Comparison of ENCODE assay signal across 33 mouse cellular contexts in genomic region chr16:31890907-31891306, GRCm38 (mm10). TPM values are rescaled to one million over a fixed set of nuclear protein-coding genes. Genes with fewer than 3 reads are reported as not detected.
DNase-seq lines count a peak whose midpoint lies in the region; ATAC-seq lines count a peak whose summit lies in the region.
"Had no signal": no experiment of that assay in that cellular context is flagged by ENCODE, and none has a peak within 500 bp of the region (broad histone marks: within the 10 kb centered on the region; RNA-seq: fewer than 3 reads in every experiment).

No protein-coding gene starts in this region.

- peaks cover 22% of the 10 kb centered on the region for H3K27me3 ChIP-seq in hindbrain, embryonic 10.5 days (ENCODE audit: insufficient read depth, poor library complexity, severe bottlenecking)
- no peaks in the 10 kb centered on the region for H3K27me3 ChIP-seq in hindbrain, embryonic 14.5 days (ENCODE audit: control insufficient read depth, insufficient read depth, low read length)
- no peaks in the 10 kb centered on the region for H3K27me3 ChIP-seq in forebrain, embryonic 15.5 days
- H3K27me3 ChIP-seq: CH12.LX; embryonic facial prominence, embryonic 13.5 days; embryonic facial prominence, embryonic 15.5 days; forebrain, embryonic 12.5 days; Patski had no signal

- H3K36me3 ChIP-seq in hindbrain, embryonic 10.5 days: no peaks in the 10 kb centered on the region
- H3K36me3 ChIP-seq in hindbrain, embryonic 14.5 days (replicated peaks; ENCODE audit: control insufficient read depth, insufficient read depth): no peaks in the 10 kb centered on the region
- H3K36me3 ChIP-seq in forebrain, embryonic 15.5 days: no peaks in the 10 kb centered on the region
- H3K36me3 ChIP-seq: embryonic facial prominence, embryonic 13.5 days; embryonic facial prominence, embryonic 15.5 days; forebrain, embryonic 10.5 days; forebrain, embryonic 12.5 days; G1E had no signal

- H3K27ac ChIP-seq in hindbrain, embryonic 10.5 days: peak overlapping the region; percentile 47; the same call in 1 of the 2 replicates
- H3K27ac ChIP-seq in hindbrain, embryonic 14.5 days: no peak overlapping the region
- H3K27ac ChIP-seq in forebrain, embryonic 15.5 days (replicated peaks): no peak overlapping the region
- H3K27ac ChIP-seq: embryonic facial prominence, embryonic 13.5 days; embryonic facial prominence, embryonic 15.5 days; forebrain, embryonic 10.5 days; forebrain, embryonic 12.5 days had no signal

- intact Hi-C loops in gastrocnemius, postnatal 36 days (cut with DNase I): no loop called here

- H3K4me2 ChIP-seq in hindbrain, embryonic 14.5 days (replicated peaks): no peak overlapping the region
- no peak overlapping the region for H3K4me2 ChIP-seq in forebrain, embryonic 15.5 days (replicated peaks)
- H3K4me2 ChIP-seq: embryonic facial prominence, embryonic 13.5 days; embryonic facial prominence, embryonic 15.5 days; forebrain, embryonic 12.5 days had no signal

- DNase-seq in hindbrain, embryonic 10.5 days (ENCODE audit: low spot score): no peak
- no peak for DNase-seq in hindbrain, embryonic 14.5 days (ENCODE audit: low spot score)
- DNase-seq in ES-CJ7 (ENCODE audit: low read depth, low spot score): peak; percentile 95
- peak; percentile 95 for DNase-seq in R1 (ENCODE audit: low read depth, low spot score)
- DNase-seq in gastrocnemius, postnatal 36 days: no peak
- no peak for DNase-seq in yolk sac, embryonic 10.5 days (ENCODE audit: low spot score)
- DNase-seq: adrenal gland, adult 8-10 months; adrenal gland, postnatal 14 days; adrenal gland, postnatal 36 days; B cell, adult 2 months; cerebellum, adult 11 months; cerebellum, adult 18-20 months; cerebellum, adult 8-10 months; cerebellum, adult 9-11 months; cerebellum, postnatal 14 days; cerebellum, postnatal 36 days; embryo, embryonic 11 days; forebrain, postnatal 0 days had no signal

- H3K9me3 ChIP-seq in hindbrain, embryonic 10.5 days: no peaks in the 10 kb centered on the region
- H3K9me3 ChIP-seq in hindbrain, embryonic 14.5 days (ENCODE audit: control insufficient read depth, low read length): no peaks in the 10 kb centered on the region
- no peaks in the 10 kb centered on the region for H3K9me3 ChIP-seq in forebrain, embryonic 15.5 days
- H3K9me3 ChIP-seq: embryonic facial prominence, embryonic 13.5 days; embryonic facial prominence, embryonic 15.5 days; forebrain, embryonic 10.5 days; forebrain, embryonic 12.5 days; G1E had no signal

- 73% methylated on average over 7 of the region's 7 CpGs for WGBS in hindbrain, embryonic 10.5 days
- 42% methylated on average over 7 of the region's 7 CpGs for WGBS in hindbrain, embryonic 14.5 days
- 62% methylated on average over 7 of the region's 7 CpGs for WGBS in forebrain, embryonic 15.5 days

- peaks cover 30% of the 10 kb centered on the region for H3K4me1 ChIP-seq in hindbrain, embryonic 10.5 days (replicated peaks)
- H3K4me1 ChIP-seq in hindbrain, embryonic 14.5 days (replicated peaks; ENCODE audit: control insufficient read depth, insufficient read depth, low read length): no peaks in the 10 kb centered on the region
- no peaks in the 10 kb centered on the region for H3K4me1 ChIP-seq in forebrain, embryonic 15.5 days
- H3K4me1 ChIP-seq: embryonic facial prominence, embryonic 13.5 days; embryonic facial prominence, embryonic 15.5 days; forebrain, embryonic 12.5 days had no signal

- no peak overlapping the region for H3K4me3 ChIP-seq in hindbrain, embryonic 10.5 days
- H3K4me3 ChIP-seq in hindbrain, embryonic 14.5 days (replicated peaks; ENCODE audit: low read length): no peak overlapping the region
- no peak overlapping the region for H3K4me3 ChIP-seq in forebrain, embryonic 15.5 days
- H3K4me3 ChIP-seq: embryonic facial prominence, embryonic 13.5 days; embryonic facial prominence, embryonic 15.5 days; erythroblast, embryonic 14.5 days; forebrain, embryonic 10.5 days; forebrain, embryonic 12.5 days had no signal

- no peak overlapping the region for H3K9ac ChIP-seq in hindbrain, embryonic 14.5 days
- H3K9ac ChIP-seq in forebrain, embryonic 15.5 days (replicated peaks): no peak overlapping the region
- H3K9ac ChIP-seq: embryonic facial prominence, embryonic 13.5 days; embryonic facial prominence, embryonic 15.5 days; forebrain, embryonic 12.5 days; forebrain, postnatal 0 days had no signal

- no peak for ATAC-seq in hindbrain, embryonic 14.5 days (ENCODE audit: low FRiP score)
- ATAC-seq in forebrain, embryonic 15.5 days (replicated peaks): no peak
- ATAC-seq: activated CD4-positive, CD25-positive, alpha-beta regulatory T cell, adult 4 months; CD4-positive, CD25-positive, alpha-beta regulatory T cell, adult 4 months; forebrain, embryonic 14.5 days; forebrain, postnatal 0 days; Patski had no signal

RNA-seq across cellular contexts. Expression of gene Meltf, which starts 12.3 kb away (rescaled TPM):
- 0.07 and 0.20 TPM in 2 replicates for polyA plus RNA-seq in hindbrain, embryonic 10.5 days (2016; fragmentation: Nextera tagmentation; extraction: Ambion mirVana)
- 0.17 and 0.22 TPM in 2 replicates for polyA plus RNA-seq in hindbrain, embryonic 14.5 days (2014; fragmentation: Nextera tagmentation; extraction: Ambion mirVana)
- not detected for total RNA-seq in gastrocnemius, postnatal 36 days (2021)
- 0.09 and 0.13 TPM in 2 replicates for polyA plus RNA-seq in forebrain, embryonic 15.5 days (2015; fragmentation: Nextera tagmentation; extraction: Ambion mirVana)
- total RNA-seq: adrenal gland, adult 18-20 months; adrenal gland, adult 8-10 months; adrenal gland, postnatal 14 days; adrenal gland, postnatal 36 days; common myeloid progenitor, adult 5-6 weeks had no signal
- polyA plus RNA-seq: activated CD4-positive, CD25-positive, alpha-beta regulatory T cell, adult 4 months; CD4-positive, CD25-positive, alpha-beta regulatory T cell, adult 4 months; embryonic facial prominence, embryonic 11.5 days; erythroblast, embryonic 14.5 days; forebrain, embryonic 10.5 days; G1E had no signal

RNA-seq across cellular contexts. Expression of gene Pigz, which starts 42.7 kb away (rescaled TPM):
- 1.6 and 2.0 TPM in 2 replicates for polyA plus RNA-seq in hindbrain, embryonic 10.5 days (2016; fragmentation: Nextera tagmentation; extraction: Ambion mirVana)
- polyA plus RNA-seq in hindbrain, embryonic 14.5 days (2014; fragmentation: Nextera tagmentation; extraction: Ambion mirVana): 3.8 and 5.6 TPM in 2 replicates
- under 1 TPM; 0.37 to 0.94 TPM for total RNA-seq in gastrocnemius, postnatal 36 days (2021)
- polyA plus RNA-seq in forebrain, embryonic 15.5 days (2015; fragmentation: Nextera tagmentation; extraction: Ambion mirVana): 2.1 and 2.9 TPM in 2 replicates
- total RNA-seq: common myeloid progenitor, adult 5-6 weeks had no signal
- polyA plus RNA-seq: G1E had no signal

RNA-seq across cellular contexts. Expression of gene 0610012G03Rik, which starts 57.4 kb away (rescaled TPM):
- polyA plus RNA-seq in hindbrain, embryonic 10.5 days (2016; fragmentation: Nextera tagmentation; extraction: Ambion mirVana): 91.4 and 104 TPM in 2 replicates
- polyA plus RNA-seq in hindbrain, embryonic 14.5 days (2014; fragmentation: Nextera tagmentation; extraction: Ambion mirVana): 126 and 129 TPM in 2 replicates
- total RNA-seq in gastrocnemius, postnatal 36 days (2021): 10 to 100 TPM; 50.3 to 55.0 TPM
- polyA plus RNA-seq in forebrain, embryonic 15.5 days (2015; fragmentation: Nextera tagmentation; extraction: Ambion mirVana): 106 and 113 TPM in 2 replicates

RNA-seq across cellular contexts. Expression of gene Ncbp2, which starts 57.4 kb away (rescaled TPM):
- polyA plus RNA-seq in hindbrain, embryonic 10.5 days (2016; fragmentation: Nextera tagmentation; extraction: Ambion mirVana): 122 and 135 TPM in 2 replicates
- polyA plus RNA-seq in hindbrain, embryonic 14.5 days (2014; fragmentation: Nextera tagmentation; extraction: Ambion mirVana): 88.3 and 91.9 TPM in 2 replicates
- total RNA-seq in gastrocnemius, postnatal 36 days (2021): 10 to 100 TPM; 11.3 to 11.9 TPM
- 115 and 116 TPM in 2 replicates for polyA plus RNA-seq in forebrain, embryonic 15.5 days (2015; fragmentation: Nextera tagmentation; extraction: Ambion mirVana)

Comparison
In these comparisons a context has a peak if more than half of its experiments do, and no peak if none do; other contexts are left out.
1. DNase-seq: peak in ES-CJ7 (single experiment) and R1 (single experiment); none in hindbrain, embryonic 10.5 days (single experiment), hindbrain, embryonic 14.5 days (single experiment), gastrocnemius, postnatal 36 days (0 of 2) and yolk sac, embryonic 10.5 days (single experiment).